Mouse (Mus musculus): ENCODE results near the gene Dnaaf3. TPM values are rescaled to one million over a fixed set of nuclear protein-coding genes. Genes with fewer than 3 reads are reported as not detected.

Dnaaf3 gene
- polyA plus RNA-seq, 1 experiment, result not detected

DNA sequence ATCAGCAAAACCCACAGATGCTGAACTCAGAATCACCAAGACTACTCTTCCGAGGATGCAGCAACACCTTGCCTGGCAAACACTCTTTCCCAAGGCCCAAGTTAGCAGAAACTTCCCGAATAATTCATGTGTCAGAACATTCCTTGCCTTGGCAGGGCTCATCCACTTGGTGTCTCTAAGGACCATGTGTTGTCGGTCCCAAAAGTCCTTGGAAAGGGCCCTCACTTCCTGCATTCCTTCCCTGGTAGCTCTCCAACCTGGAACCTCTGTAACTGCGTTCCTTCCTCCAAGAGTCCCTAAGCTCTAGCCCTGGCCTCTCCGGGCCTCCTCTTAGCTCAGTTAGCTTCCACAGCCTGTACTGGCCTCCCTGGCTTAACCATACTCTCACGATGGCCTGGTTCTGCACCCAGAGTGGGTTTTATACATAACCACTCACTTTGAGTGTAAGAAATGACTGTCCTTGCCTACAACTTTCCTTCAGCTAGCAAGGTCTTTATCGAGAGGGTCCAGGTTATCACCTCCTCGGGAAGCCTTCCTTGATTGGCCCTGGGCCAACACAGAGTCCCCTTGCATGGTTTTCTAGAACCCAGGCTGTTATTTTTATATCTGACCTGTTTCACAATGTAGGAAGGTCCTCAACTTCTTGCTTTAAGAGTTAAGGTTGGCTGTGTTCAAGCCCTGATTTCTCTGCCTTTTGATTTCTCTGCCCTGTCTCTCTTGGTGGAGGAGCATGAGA, 20.6 kb downstream of the Dnaaf3 start:
- H3K27ac ChIP-seq (ENCODE audit: insufficient read depth, low read depth, low read length), result no peak overlapping the region
- WGBS, result 76% methylated on average over 8 of the region's 8 CpGs
- TF ChIP-seq CTCF (IDR thresholded peaks at IDR 0.05; ENCODE audit: insufficient read depth, low read depth, low read length) (no peak), POLR2A (IDR thresholded peaks at IDR 0.05; ENCODE audit: insufficient read depth, low read depth, low read length) (no peak)
- H3K4me3 ChIP-seq (ENCODE audit: insufficient read depth, low read depth, low read length), result no peak overlapping the region
- H3K4me1 ChIP-seq (ENCODE audit: control insufficient read depth, insufficient read depth, low read length), result peaks cover 11% of the 10 kb centered on the region

GRCm38 (mm10) chr7:4509863-4510608, 22.2 kb downstream of the Dnaaf3 start:
- H3K27ac ChIP-seq (ENCODE audit: insufficient read depth, low read depth, low read length), result no peak overlapping the region
- whole genome bisulfite sequencing, result 17% methylated on average over 24 of the region's 24 CpGs
- TF ChIP-seq POLR2A (IDR thresholded peaks at IDR 0.05; ENCODE audit: insufficient read depth, low read depth, low read length) (no peak), CTCF (IDR thresholded peaks at IDR 0.05; ENCODE audit: insufficient read depth, low read depth, low read length) (peak; percentile 55)
- no peak overlapping the region for H3K4me3 ChIP-seq (ENCODE audit: insufficient read depth, low read depth, low read length)
- H3K4me1 ChIP-seq (ENCODE audit: control insufficient read depth, insufficient read depth, low read length), result peaks cover 3% of the 10 kb centered on the region

GRCm38 (mm10) chr7:4508739-4509116, 23.5 kb downstream of the Dnaaf3 start:
- WGBS, result 88% methylated on average over 8 of the region's 8 CpGs
- TF ChIP-seq CTCF (IDR thresholded peaks at IDR 0.05; ENCODE audit: insufficient read depth, low read depth, low read length) (no peak), POLR2A (IDR thresholded peaks at IDR 0.05; ENCODE audit: insufficient read depth, low read depth, low read length) (no peak)
- H3K27ac ChIP-seq (ENCODE audit: insufficient read depth, low read depth, low read length), result no peak overlapping the region
- no peaks in the 10 kb centered on the region for H3K4me1 ChIP-seq (ENCODE audit: control insufficient read depth, insufficient read depth, low read length)
- H3K4me3 ChIP-seq (ENCODE audit: insufficient read depth, low read depth, low read length), result no peak overlapping the region

DNA sequence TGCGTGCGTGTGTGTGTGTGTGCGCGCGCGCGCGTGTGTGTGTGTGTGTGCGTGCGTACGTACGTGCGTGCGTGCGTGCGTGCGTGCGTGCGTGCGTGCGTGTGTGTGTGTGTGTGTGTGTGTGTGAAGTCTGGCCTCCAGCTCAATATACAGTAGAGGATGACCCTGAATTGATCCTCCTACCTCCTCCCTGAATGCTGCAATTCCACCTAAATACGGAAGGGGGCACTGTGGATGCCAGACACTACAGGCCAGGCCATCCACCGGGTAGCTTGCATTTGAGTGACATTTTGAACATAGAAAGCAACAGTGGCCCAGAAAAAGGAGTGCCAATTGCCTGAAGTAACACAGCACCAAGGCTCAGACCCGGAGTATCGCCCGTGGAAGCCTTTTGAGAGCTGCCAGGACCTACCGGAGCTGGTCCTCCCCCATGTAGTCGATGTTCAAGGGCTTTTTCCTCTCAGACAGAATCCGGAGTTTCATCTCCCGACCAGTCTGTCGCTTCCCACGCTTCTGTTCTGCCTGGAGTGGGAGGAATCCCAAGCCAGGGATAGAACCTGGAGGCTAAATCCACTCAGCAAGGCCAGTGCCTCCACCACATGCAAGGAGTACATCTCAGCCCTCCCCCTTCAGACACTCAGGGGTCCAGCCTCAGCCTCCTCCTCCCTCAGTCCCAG, 24.1 kb downstream of the Dnaaf3 start:
- no peak overlapping the region for H3K27ac ChIP-seq (ENCODE audit: insufficient read depth, low read depth, low read length)
- 64% methylated on average over 32 of the region's 32 CpGs for WGBS
- no peak for TF ChIP-seq CTCF (IDR thresholded peaks at IDR 0.05; ENCODE audit: insufficient read depth, low read depth, low read length)
- no peak for TF ChIP-seq POLR2A (IDR thresholded peaks at IDR 0.05; ENCODE audit: insufficient read depth, low read depth, low read length)
- no peak overlapping the region for H3K4me3 ChIP-seq (ENCODE audit: insufficient read depth, low read depth, low read length)
- H3K4me1 ChIP-seq (ENCODE audit: control insufficient read depth, insufficient read depth, low read length), result no peaks in the 10 kb centered on the region

- WGBS, result 91% methylated on average over 3 of the region's 4 CpGs
- Histone ChIP-seq H3K4me3 (ENCODE audit: insufficient read depth, low read depth, low read length) (no peak overlapping the region), H3K4me1 (ENCODE audit: control insufficient read depth, insufficient read depth, low read length) (no peaks in the 10 kb centered on the region), H3K27ac (ENCODE audit: insufficient read depth, low read depth, low read length) (no peak overlapping the region)
- TF ChIP-seq POLR2A (IDR thresholded peaks at IDR 0.05; ENCODE audit: insufficient read depth, low read depth, low read length) (no peak), CTCF (IDR thresholded peaks at IDR 0.05; ENCODE audit: insufficient read depth, low read depth, low read length) (no peak)
Observed at GRCm38 (mm10) chr7:4507220-4507619, 25.0 kb downstream of the Dnaaf3 start.

GRCm38 (mm10) chr7:4504646-4505435, 27.4 kb downstream of the Dnaaf3 start:
- no peak overlapping the region for H3K4me3 ChIP-seq (ENCODE audit: insufficient read depth, low read depth, low read length)
- H3K4me1 ChIP-seq (ENCODE audit: control insufficient read depth, insufficient read depth, low read length), result peaks cover 3% of the 10 kb centered on the region
- no peak overlapping the region for H3K27ac ChIP-seq (ENCODE audit: insufficient read depth, low read depth, low read length)
- WGBS, result 72% methylated on average over 11 of the region's 11 CpGs
- TF ChIP-seq CTCF (IDR thresholded peaks at IDR 0.05; ENCODE audit: insufficient read depth, low read depth, low read length) (no peak), POLR2A (IDR thresholded peaks at IDR 0.05; ENCODE audit: insufficient read depth, low read depth, low read length) (no peak)

- H3K4me3 ChIP-seq (ENCODE audit: insufficient read depth, low read depth, low read length), result no peak overlapping the region
- peaks cover 10% of the 10 kb centered on the region for H3K4me1 ChIP-seq (ENCODE audit: control insufficient read depth, insufficient read depth, low read length)
- WGBS, result 78% methylated on average over 5 of the region's 5 CpGs
- TF ChIP-seq CTCF (IDR thresholded peaks at IDR 0.05; ENCODE audit: insufficient read depth, low read depth, low read length) (no peak), POLR2A (IDR thresholded peaks at IDR 0.05; ENCODE audit: insufficient read depth, low read depth, low read length) (no peak)
- no peak overlapping the region for H3K27ac ChIP-seq (ENCODE audit: insufficient read depth, low read depth, low read length)
Observed at GRCm38 (mm10) chr7:4503858-4504257, 28.4 kb downstream of the Dnaaf3 start.

DNA sequence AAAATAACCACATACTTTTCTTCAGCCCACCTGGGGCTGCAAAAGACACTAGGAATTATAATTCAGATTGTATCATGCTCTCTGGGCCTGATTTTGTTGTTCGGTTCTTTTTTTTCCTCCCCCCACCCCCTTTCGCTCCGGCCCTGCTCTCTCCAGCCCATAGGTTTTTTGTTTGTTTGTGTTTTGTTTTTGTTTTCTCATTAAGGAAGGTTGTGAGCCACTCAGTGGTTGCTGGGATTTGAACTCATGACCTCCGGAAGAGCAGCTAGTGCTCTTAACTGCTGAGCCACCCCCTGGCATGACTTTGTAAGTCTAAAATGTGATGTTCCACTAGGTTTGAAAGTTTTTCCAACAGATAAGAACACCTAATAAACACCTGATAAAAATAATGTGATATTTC, 29.2 kb downstream of the Dnaaf3 start:
- H3K27ac ChIP-seq (ENCODE audit: insufficient read depth, low read depth, low read length), result no peak overlapping the region
- peaks cover 15% of the 10 kb centered on the region for H3K4me1 ChIP-seq (ENCODE audit: control insufficient read depth, insufficient read depth, low read length)
- no peak for TF ChIP-seq POLR2A (IDR thresholded peaks at IDR 0.05; ENCODE audit: insufficient read depth, low read depth, low read length)
- no peak for TF ChIP-seq CTCF (IDR thresholded peaks at IDR 0.05; ENCODE audit: insufficient read depth, low read depth, low read length)
- no peak overlapping the region for H3K4me3 ChIP-seq (ENCODE audit: insufficient read depth, low read depth, low read length)
- 75% methylated on average over 4 of the region's 4 CpGs for WGBS

Data from olfactory bulb, adult 2 months (tissue).